Mouse (Mus musculus) cerebellum, postnatal 36 days (tissue): Measurements from ENCODE around the gene Mad2l1bp.

Experiments used
- DNase-seq, 2 experiments: peaks; one replicate each; pipeline ENCODE4 v3.0.0; 2021 to 2022; ENCODE audit warnings: mixed read lengths in 2 of 2

Gene Mad2l1bp

DNA sequence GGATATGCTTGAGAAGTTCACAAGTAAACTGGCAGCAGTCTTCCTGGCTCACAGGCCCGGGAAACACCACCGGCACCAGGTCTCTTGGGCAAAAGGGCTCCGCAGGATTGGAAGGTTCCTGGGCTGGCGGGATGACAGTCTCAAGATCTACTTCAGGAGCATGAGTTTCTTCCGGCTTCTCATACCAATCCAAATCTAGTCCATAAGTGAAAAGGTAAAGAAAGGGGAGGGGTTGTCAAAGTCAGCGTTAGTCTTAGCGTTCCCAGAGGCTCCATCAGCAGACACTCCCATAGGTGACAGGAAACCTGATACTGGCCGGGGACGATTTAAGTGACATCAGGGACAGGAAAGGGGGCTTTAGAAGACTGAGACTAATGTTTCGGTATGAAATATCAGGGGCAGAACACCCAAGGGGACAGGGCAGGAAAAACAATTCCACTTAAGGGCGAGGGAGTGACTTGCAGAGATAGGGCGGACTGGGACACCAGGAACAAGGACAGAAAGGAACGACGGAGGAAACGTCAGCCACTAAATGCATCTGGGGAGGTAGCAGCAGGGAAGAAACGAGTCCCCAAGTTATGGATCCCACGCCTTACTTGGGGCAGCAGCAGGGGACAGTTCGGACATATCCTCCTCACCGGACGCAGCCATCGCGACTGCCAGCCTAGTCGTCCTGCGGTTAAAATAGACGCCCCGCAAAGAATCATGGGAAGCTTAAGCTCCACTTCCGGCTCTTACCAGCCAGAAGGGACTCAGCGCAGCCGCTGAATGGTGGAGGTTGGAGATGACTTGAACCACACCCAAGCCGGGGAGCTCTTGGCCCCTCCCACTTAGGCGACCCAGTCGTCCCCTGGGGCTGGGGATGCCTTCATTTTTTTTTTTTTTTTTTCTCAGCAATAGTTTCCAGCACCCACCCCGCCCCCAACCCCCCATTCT, at the start of gene Mad2l1bp:
Mad2l1bp (minus strand) TSS at position 707 of the 936 bp plus-strand sequence.
- DNase-seq: peak; percentile 84

DNA sequence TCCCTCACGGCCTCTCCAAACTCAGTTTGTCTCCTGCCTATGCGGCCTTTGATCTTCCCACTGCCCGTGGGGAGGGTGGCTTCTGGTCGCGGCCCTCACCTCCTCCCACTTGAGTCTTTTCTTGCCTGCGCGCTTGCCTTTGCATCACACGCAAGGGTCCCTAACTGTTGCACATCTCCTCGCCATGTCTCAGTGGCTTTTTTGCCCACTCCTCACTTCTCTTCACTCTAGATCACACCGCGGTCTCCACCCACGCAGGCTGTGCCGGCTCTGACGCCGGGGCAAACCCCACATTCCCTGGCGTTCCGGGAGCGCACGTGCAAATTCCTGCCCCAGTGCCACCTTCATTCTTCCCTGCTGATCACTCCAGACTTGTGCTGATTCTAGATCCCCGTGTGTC, 49.7 kb upstream of the Mad2l1bp start:
- no peak for DNase-seq

DNA sequence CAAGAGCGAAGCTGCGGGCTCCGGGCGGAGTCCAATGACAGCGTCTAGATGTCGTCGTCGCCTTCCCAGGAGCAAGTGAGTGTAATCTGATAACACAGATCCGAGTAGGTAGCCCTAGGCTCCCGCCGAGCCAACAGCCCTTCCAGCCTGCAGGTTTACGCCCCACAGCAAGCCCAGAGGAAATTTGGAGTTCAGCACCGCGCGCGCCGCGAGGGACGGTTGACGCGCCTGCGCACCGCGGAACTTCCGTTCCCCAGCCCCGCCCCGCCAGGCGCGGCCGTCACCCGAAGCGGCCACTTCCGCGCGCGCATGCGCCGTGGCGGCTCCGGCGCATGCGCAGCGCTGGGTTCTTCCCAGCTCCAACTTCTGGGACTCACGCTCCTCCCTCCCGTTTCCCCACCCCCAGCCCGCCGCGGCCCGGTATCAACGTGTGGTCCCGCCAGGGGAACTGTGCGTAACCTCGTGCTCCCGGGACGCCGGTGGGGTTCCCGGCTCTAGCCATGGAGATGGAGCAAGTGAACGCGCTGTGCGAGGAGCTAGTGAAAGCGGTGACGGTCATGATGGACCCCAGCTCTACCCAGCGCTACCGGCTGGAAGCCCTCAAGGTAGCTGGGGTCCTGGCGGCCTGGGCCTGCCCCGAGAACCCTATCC, 49.2 kb upstream of the Mad2l1bp start, which contains the start of the genes Polh and Xpo5:
Polh (minus strand) TSS at position 225 of the 651 bp plus-strand sequence.
Xpo5 (plus strand) TSS at position 362 of the 651 bp plus-strand sequence.
- peak; percentile 92 to 93 for DNase-seq

DNA sequence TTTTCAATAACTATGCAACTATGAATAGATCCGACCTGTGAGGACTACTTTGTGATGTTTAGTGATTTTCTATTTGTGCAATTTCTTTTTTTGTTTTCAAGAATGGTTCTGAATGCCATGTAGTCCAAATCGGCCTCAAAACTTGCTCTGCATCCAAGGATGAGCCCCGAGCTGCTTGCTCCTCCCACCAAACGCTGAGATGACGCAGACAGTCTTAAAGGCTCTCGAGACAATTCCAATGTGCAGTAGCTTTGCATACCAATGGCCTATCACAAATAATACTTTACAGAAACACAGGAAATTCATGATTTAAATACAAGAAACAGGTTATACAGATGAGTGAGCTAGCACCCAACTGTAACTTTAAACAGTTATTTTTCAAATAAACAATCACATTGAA, 47.8 kb upstream of the Mad2l1bp start:
- DNase-seq: no peak

DNA sequence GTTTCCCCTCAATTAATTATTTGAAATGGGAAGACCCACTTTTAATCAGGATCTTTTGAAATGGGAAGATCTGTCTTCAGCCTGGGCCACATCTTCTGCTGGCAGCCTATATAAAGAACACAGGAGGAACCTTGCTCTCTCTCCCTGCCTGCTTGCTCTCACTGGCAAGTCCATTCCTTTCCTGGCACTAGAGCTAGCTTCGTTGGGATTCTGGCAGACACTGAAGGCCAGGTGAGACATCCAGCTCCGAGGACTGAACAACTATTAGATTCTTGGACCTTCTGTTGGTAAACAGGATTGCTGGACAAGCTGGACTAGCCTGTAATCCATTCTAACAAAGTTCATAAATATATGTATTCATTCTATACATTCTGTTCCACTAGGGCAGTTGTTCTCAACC, 35.5 kb upstream of the Mad2l1bp start:
- no peak for DNase-seq

DNA sequence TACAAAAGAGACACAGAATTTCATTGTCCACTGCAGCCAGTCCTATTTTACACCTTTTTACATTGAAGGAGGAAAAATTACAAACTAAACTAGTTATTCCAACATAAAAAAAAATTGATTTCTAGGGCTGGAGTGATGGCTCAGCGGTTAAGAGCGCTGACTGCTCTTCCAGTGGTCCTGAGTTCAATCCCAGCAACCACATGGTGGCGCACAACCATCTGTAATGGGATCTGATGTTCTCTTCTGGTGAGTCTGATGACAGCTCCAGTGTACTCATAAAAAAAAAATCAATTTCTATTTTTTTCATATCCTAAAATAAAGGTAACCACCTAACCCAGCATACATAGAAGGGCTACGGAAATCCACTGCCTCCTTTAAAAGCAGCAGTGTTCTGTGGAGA, 28.9 kb upstream of the Mad2l1bp start:
- no peak for DNase-seq

DNA sequence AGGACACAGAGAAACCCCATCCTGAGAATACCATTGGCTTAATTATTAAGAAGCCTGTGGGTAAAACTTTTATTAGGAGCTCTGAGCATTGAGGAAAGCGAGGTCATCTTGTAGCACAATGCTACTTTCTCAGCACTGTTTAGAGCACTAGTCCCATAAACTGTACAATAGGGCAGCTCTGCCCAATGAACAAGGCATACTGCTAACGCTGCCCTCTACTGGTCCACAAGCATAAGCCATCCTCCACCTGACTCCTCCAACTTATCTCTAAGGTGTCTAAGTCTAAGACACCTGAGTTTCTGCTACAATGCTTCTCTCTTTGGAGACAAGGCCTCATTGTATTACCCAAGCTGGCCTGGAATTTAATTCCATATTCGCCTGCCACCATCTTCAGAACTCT, 17.2 kb upstream of the Mad2l1bp start:
- no peak for DNase-seq

DNA sequence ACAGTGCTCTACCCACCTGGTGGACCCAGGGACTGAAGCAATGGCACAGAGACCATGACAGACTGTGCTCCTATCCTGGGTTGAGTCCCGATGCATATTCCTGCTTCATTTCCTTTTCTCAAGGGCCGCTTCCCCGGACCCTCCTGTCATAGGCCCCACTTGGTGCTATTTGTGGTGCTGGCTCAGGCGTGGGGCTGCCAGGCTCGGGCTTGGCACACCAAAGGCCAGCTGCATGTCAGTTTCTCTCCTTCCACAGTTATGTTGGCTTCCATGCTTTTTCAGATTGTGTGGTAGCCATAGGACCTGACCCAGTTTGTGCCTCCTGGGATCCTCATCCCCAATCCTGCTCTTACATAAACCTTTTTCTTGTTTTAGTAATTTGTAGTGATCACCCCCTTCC, 15.4 kb upstream of the Mad2l1bp start:
- no peak for DNase-seq

DNA sequence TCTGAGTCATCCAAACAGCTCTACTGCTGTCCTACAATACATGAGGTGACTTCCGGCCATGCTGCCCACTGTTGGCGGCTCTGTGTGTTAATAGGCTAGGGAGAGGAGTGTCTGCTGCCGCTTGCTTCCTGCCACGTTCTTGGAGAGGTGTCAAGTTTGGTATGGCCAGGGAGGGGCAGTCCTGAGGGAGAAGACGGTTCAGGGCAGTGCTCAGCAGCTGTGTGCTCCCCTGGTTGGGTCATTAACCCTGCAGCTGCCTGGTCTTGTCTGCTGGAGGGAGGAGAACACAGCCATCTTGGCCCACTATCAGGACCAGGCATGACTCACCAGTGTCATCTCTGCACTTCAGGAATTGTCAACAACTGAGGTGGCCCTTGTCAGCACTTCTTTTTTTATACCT, 15.0 kb upstream of the Mad2l1bp start:
- DNase-seq: no peak

DNA sequence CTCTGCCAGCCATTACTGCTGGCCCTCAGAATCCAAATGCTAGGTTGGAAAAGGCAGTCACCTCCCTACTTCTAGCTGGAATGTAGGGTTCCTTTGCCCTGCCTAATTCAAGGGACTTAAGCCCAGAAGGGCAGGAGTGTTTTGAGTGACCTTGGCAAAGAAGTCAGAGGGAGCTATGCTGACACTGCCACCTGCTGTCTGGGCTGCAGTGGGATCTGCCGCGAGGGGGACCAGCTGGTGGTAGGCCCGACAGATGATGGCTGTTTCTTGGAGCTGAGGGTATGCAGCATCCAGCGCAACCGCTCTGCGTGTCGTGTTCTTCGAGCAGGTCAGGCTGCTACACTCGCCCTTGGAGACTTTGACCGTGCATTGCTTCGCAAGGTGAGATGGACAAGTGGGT, 13.7 kb upstream of the Mad2l1bp start:
- DNase-seq: peak in 1 of 2 experiments; percentile 23

DNA sequence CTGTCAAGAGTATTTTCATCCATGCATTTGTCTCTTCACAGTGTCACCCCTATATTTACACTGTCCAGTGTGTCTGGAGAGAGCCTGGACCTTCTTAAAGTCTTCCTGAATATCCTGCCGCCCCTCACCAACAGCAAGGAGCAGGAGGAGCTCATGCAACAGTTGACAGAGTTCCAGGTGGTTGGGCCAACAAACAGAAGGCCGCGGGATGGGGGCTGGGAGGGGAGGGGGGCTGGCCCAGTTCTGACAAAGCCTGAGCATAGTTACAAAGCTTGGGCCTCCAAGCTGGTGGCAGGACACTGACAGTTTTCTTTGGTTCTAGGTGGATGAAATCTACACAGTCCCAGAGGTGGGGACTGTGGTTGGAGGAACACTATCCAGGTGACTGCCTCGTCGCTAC, 12.9 kb upstream of the Mad2l1bp start:
- DNase-seq: no peak

DNA sequence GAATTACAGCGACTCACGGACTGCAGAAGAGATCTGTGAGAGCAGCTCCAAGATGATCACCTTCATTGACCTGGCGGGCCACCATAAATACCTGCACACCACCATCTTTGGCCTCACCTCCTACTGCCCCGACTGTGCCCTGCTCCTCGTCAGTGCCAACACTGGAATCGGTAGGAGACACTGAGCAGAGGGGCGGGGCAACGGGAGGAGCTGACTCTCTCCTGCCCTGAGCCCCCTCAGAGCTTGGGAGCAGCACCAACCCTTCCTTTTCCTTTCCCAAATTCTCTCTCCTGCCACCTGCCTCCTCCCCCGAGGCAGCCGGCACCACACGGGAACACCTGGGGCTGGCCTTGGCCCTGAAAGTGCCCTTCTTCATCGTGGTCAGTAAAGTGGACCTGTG, 12.1 kb upstream of the Mad2l1bp start:
- DNase-seq: no peak

DNA sequence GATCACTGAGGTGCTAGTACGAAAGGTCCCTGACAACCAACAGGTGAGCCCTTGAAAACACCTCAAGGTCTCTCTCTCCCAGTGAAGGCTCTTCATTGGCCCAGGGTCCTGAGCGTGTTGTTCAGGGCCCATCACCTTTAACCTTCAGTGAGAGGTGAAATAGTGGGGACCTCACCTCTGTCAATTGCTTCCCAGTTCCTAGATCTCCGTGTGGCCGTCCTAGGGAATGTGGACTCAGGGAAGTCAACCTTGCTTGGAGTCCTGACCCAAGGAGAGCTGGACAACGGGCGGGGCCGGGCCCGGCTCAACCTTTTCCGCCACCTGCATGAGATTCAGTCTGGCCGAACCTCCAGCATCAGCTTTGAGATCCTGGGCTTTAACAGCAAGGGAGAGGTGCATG, 11.4 kb upstream of the Mad2l1bp start:
- no peak for DNase-seq

DNA sequence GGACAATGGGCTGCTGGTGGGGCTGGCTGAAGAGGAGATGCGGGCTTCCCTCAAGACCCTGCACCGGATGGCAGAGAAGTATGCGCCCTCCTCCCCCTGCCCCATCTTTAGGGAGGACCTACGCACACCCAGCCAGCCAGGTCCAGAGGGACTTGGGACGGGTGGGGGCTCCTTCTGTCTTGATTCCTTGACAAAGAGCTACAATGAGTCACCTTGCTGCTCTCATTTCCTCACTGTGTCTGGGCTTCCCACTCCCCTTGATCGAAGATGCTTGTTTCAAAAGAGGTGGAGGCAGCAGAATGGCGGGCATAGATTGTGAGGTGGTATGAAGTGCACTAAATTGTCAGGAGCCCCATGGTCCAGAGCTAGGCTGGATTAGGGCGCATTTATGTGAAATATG, 10.9 kb upstream of the Mad2l1bp start:
- DNase-seq: no peak

DNA sequence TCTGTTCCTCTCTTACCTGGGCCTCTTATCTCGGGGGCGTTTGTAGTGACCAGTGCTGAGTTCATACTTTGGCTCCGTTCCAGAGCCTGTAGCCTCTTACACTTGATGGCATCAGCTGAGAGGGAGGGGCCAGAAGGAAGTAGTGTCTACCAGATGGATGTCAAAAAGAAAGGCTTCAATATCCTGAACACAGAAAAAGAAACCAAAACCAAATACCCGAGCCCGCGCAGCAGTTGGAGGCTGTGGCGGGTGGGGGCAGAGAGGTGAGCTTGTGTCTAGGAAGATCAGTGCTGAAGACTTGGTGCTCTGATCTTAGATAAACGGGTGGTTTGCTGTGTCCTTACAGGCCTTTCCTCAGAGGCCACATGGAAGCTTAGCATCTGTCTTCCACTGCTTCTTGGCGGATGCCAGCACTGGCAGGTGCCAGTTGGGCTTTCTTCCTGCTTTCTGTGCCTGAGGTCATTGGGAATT, 9.6 kb upstream of the Mad2l1bp start:
- no peak for DNase-seq

DNA sequence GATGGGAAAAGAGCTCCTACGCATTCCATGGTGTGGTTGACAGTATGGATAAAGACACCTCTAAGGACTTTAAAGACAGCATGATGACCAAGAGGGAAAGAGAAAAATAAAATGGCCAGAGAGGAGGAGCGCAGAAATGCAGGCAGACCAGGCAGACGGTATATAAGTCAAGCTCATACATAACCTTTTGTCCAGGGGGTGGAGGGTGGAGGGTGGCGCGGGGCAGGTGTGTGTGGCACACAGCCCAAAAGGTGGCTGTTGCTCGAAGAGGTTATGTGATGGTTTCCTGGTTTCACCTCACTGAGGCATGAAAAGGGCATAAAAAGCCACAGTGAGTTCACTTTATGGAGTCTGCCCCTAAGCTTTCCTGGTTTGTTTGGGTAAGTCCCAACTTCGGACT, 9.2 kb upstream of the Mad2l1bp start:
- DNase-seq: no peak

DNA sequence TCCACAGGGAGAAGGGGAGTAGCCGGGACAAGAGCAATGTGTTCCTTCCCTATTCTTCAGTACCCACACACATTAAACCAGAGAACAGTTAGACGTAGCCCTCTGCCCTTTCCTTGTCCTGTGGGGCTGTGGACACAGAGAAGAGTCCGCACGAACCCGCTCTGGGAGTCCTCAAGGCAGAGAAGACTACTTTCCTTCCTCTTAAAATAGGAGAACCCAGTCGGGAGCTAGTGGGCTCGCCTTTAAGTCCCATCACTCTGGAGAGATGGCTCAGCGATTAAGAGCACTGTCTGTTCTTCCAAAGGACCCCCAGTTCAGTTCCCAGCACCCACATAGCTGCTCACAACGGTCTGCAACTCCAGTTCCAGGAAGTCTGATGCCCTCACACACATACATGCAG, 8.4 kb upstream of the Mad2l1bp start:
- no peak for DNase-seq

DNA sequence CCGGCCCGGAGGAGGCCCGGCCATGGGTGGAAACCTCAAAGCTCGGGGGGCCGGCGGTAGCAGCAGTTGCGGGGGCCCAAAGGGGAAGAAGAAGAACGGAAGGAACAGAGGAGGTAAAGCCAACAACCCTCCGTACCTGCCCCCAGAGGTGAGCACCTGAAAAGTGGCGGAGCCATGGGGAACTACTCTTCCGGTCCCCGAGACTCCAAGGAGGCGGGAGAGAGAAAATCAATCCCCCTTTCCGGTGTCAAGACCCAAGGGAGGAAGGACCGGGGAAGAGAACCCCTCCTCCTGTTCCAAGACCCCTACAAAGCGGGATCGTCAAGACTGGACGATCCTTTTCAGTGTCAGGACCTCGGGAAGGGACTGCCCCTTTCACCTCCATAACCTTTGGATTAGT, 7.8 kb upstream of the Mad2l1bp start:
- no peak for DNase-seq

DNA sequence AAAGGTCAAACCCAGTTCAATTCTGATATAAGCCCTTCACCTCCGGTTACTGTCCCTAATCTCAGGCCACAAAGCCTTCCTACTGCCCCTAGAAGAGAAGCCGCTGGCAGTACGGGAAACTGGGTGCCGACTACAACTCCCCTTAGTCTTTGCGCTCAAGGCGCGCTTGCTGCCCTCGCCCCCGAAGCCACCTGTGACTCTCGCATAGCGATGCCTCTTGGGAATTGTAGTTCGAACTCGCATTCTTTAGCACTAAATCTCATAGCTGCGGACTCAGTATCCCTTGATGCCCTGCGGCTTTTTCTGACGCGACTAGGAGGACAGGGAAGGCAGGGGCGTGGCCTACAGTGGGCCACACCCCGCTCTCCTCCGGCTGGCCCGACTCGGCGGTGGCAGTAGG, 7.3 kb upstream of the Mad2l1bp start, which contains the start of gene Gtpbp2:
Gtpbp2 (plus strand) TSS at position 347 of the 400 bp plus-strand sequence.
- peak; percentile 94 to 96 for DNase-seq

DNA sequence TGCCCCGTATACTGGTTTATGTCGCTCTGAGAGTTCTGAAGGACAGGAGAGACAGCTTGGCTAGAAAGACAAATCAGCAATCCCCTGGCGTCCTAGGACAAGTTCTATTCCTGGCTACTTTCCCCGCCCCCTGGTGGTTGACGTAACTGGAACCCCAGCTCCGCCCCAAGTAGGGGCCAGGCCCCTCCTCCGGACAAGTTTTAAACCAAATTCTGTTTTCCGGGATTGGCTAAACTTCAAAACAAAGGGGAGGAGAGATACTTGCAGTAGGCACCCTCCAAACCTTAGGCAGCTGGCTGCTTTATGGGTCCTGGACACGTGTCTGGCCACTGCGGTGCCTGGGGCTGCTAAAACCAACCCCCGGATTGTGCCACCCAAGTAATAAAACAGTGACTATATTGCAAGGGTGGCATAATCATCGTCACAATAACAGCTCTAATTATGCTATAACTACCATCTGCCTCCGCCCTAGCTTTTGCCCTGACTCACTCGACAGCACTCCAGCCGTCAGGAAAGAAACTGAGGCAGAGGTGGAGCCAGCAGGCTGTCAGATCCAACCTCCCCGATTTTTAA, 6.8 kb upstream of the Mad2l1bp start:
- DNase-seq: peak; percentile 79 to 80

DNA sequence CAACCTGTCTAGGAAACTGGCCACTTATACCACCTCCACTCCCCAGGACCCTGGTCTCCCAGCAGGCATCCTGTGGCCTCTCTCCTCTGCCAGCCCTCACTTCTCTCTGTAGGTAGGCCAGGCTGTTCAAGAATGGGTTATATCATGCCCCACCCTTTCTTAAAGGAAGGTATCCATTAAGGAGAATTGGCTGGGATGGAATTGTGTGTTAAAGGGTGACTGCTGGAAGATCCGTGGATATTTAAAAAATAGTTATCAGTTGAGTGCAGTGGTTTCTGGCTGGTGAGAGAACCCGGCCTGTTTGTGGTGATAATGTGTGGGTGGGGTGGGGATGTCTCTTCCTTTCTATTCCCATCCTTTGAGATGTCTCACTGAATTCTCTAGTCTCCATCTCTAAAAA, 5.9 kb upstream of the Mad2l1bp start:
- no peak for DNase-seq

DNA sequence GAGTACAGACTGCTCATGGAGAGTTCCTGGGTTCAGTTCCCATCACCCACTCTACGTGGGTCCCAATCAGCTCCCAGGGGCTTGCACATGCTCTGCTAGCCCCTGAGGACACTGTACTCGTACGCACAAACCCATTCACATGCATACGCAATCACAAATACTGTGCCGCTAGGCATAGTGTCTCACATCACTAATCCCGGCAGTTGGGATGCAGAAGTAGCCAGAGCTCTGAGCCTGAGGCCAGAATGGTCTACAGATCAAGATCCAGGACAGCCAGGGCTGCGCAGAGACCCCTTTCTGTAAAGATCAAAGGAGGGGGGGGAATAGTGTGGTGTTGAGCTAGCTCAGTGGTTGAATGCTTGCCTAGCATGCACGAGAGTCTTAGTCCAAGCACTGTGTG, 3.8 kb upstream of the Mad2l1bp start:
- no peak for DNase-seq

DNA sequence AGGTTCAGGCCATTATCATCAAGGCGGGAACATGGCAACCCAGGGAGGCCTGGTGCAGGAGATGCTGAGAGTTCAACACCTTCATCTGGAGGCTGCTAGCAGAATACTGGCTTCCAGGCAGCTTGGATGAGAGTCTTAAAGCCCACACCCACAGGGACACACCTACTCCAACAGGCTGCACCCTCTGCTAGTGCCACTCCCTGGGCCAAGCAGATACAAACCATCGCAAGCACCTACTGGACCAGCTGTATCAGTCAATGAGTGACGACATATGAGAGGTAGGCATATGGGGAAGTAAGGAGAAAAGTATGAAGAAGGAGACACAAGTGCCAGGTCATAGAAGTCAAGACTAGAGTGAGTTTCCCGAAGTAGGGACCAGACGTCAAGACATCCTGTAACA, 3.3 kb upstream of the Mad2l1bp start:
- no peak for DNase-seq

DNA sequence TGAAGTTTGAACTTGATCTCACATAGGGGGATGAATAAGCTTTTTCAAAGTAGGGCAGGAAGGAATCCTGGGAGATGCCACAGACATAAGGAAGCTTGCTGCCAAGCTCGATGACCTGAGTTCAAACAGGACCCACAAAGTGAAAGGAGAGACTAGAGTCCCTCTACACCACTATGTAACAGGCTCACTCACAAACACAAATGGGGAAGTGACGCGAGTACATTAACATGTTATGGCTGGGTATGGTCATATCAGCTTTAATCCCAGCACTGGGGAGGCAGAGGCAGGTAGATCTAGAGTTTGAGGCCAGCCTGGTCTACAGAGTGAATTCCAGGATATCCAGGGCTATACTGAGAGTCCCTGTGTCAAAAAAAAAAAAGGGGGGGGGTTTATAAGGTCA, 983 bp upstream of the Mad2l1bp start:
- DNase-seq: no peak
